Mouse (Mus musculus) G1E-ER4 (cell line): ENCODE results near the gene Ppil1. TPM values are rescaled to one million over a fixed set of nuclear protein-coding genes. Genes with fewer than 3 reads are reported as not detected.

Experiments used
- GATA1 ChIP-seq: IDR thresholded peaks from one replicate; pipeline ENCODE4 v1.8.0; 2012; ENCODE audit warnings: low read length, inconsistent platforms
- polyA plus RNA-seq: library from polyadenylated mRNA; stranded (reverse); fragments of >175 nt; gene quantifications from 2 replicates; pipeline ENCODE4 v1.2.3, GENCODE M21; 2012

The Ppil1 gene
- polyA plus RNA-seq, 1 experiment, result 70.6 TPM

DNA sequence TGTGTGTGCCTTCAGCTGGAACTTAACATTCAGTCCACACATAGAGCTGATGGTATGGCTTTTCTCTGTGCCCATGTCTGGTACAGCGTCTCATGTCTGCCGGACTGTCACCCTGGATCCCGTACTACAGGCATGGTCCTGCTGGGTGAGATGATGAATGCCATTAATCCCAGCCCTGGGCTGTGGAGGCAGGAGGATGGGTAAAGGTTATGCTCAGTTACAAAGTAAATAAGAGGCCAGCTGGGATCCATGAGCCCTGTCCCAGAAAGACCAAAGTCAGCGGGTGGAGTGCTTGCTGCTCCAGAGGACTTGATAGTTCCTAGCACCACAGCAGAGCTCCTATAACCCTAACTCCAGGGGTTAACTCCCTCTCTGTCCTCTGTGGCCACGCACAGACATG lies 31.8 kb upstream of the Ppil1 start:
- TF ChIP-seq GATA1, result no peak

DNA sequence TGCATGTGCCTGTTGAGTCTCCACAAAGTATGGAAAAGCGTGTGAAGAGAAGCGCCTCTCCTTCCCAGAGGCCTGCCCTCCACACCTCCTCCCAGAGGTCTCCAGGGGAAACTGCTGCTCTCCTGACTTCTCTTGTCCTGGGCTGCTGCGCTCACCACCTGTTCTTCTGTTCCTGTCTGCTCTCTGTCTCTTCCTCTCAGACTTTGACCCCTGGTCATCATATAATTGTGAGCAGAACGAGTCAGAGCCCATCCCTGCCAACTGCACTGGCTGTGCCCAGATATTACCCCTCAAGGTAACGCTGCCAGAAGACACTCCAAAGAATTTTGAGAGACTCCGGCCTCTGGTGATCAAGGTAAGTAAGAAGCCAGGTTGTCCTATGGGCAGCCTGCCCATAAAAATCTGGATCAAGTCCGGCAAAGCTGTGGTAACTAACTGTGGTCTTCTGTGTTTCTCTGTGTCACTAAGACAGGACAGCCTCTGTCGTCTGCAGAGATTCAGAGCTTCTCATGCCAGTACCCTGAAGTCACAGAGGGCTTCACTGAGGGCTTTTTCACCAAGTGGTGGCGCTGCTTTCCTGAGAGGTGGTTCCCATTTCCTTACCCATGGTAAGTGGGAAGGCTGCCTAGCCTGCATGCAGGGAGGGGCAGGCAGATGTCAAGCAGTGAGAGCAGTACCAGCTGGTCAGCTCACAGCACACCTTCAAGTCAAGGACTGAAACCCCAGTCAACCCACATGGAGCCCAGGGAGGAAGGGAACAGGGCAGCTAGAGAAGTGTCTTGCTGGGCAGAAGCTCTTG lies 30.0 kb upstream of the Ppil1 start:
- TF ChIP-seq GATA1, result no peak

DNA sequence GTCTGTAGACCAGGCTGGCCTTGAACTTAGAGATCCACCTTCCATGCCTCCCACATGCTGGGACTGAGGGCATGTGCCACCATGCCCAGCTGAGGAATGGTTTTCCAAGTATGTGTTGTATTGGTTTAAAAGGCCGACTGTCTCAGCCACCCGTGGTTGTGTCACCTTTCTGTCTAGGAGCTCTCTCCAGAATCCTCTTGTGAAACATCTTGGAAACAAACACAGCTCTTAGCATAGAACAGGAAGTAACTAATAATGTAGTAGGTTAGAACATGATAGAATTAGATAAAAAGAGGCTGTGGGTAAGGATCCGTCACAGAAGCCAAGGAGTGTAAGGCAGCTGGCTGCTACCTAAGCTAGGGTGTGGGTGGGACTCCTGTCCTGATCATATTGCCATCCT lies 29.0 kb upstream of the Ppil1 start:
- no peak for TF ChIP-seq GATA1

DNA sequence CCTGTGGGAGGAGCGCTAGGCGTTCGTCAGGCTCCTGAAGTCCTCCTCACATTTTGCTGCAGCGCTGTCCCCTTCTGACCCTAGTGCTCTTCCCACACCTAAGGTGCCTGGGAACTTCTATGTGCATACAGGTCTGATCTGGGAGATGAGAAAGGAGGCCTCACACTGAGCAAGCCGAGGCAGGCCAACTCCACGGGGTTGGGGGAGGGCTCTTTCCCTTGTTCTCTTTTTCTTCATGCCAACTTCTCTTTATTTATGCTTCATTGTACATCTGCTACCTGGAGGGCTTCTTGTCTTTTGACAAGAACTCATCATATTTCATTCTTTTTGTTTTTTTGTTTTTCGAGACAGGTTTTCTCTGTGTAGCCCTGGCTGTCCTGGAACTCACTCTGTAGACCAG lies 27.8 kb upstream of the Ppil1 start:
- TF ChIP-seq GATA1, result no peak

DNA sequence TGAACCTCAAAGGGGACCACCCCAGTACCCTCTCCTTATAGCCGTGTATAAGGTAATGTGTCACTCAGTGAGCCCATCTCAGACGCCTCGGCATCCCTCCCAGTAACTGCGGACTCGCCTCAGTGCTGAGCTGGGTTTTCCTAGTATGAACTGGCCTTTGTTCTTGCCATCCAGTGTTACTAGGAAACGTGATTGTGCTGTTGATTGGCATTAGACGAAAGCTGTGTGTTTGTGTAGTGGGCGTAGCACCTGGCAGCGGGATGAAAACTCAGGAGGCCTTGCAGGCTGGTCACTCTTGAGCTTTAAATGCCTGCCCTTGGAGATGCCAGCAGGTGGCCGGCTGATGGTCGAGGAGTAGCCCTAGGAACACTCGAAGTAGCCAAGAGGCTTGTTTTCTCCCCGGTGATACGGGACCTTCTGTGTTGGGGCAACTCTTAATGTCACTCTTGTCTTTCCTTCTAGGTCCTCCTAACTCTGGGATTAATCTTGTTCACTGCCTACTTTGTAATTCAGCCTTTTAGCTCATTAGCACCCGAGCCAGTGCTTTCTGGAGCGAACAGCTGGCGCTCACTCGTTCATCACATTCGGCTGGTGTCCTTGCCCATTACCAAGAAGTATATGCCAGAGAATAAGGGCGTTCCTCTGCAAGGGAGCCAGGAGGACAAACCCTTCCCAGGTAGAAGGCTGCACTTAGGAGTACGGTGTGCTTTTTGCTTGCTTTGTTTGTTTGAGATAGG lies 18.4 kb upstream of the Ppil1 start:
- no peak for TF ChIP-seq GATA1

DNA sequence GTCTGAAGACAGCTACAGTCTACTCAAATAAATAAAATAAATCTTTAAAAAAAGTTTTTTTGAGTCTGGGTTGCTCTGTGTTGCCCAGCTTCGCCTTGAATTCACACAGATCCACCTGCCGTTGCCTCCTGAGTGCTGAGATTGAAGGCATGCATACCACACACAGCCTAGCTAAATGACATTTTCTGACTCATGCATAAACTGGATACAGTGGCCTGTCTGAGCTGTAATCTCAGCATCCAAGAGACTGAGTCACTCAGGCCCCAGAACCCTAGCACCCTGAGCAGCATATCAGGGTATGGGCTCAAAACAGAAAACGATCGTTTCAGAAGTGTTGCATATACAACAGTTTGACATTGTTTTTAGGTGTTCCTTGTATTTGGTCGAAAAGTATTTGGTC lies 17.6 kb upstream of the Ppil1 start:
- TF ChIP-seq GATA1, result no peak

DNA sequence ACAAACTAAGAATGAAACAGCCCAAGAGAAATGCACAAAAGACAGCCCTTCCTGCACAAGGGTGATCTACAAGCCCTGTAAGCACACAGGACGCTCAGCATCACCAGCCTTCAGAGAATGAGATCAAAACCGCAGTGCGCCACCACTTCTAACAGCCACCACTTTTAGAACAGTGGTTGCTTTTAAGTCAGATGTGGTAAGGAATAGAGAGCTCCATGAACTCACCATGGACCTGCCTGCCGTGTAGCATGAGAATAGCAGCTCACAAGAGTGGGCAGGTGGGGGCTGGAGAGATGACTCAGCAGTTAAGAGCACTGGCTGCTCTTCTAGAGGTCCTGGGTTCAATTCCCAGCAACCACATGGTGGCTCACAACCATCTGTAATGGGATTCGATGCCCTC lies 16.4 kb upstream of the Ppil1 start:
- no peak for TF ChIP-seq GATA1

DNA sequence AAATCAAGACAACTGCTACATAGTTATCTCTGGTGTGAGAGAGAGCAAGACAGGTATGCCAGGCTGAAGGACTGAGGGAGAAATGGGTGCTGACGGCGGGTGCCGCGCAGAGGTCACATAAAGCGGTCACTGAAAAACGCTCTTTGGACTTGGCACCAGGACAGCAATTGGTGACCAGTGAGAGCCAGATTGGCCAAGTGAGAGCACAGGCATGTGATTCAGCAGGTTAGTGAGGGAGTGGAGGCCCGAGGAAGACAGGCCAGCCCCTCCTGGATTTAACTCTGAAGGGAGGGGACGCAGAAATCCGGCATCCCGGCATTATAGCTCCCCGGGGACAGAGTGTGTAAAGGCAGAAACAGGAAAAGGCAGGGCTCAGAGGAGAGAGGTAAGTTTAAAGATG lies 9.9 kb upstream of the Ppil1 start:
- no peak for TF ChIP-seq GATA1

DNA sequence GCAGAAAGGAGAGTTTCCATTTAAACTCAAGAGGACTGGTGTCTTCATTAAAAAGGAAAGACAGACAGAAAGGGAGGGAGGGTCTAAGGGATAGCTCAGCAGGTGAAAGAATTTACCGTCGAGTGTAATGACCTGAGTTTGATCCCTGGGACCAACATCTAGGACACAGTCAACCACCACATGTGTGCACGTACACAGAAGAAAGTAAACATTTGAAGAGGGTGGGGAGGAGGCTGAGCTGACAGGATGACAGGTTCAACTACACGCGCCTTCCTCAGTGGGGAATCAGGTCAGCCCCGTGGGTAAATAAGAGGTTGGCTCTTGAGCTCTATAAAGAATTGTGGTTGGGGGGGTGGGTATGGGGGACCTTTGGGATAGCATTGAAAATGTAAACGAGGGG lies 9.2 kb upstream of the Ppil1 start:
- no peak for TF ChIP-seq GATA1

DNA sequence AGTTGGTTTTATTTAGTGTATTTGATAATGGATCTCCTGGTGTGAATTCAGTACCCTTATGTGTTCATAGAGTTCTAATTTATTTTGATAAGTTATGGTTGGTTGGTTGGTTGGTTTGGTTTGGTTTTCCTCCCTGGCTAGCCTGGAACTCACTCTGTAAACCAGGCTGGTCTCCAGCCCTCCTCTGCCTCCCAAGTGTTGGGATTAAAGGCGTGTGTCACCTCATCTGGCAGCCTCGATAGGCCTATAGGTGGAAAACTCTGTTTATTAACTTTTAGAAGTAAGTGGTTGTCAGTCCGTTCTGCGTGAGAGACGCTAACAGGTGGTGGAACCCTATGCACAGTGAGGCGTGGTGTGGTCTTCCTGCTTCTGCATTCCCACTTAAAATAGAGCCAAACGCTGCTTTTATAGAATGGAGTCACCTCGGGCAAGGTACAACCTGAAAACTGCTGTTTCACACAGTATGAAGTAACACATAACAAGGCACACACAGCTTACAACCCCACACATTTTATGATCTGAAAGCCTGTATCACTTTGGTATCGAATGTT lies 6.2 kb upstream of the Ppil1 start:
- TF ChIP-seq GATA1, result no peak

DNA sequence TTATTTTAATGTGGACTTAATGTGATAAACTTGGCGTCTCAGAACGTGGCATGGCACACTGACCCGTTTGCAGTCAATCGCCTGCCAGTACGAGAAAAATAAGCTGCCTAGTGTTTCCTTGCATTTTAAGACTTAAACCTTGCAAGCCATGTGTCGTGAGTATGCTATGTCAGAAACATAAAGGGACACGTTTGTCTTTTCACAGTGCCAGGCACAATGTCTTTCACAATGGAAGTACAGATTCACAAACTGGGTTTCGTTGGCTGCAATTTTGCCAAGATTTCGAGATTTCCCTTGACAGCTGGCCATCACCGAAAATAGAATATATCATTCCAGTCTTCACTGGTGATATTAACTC lies 5.3 kb upstream of the Ppil1 start:
- no peak for TF ChIP-seq GATA1

DNA sequence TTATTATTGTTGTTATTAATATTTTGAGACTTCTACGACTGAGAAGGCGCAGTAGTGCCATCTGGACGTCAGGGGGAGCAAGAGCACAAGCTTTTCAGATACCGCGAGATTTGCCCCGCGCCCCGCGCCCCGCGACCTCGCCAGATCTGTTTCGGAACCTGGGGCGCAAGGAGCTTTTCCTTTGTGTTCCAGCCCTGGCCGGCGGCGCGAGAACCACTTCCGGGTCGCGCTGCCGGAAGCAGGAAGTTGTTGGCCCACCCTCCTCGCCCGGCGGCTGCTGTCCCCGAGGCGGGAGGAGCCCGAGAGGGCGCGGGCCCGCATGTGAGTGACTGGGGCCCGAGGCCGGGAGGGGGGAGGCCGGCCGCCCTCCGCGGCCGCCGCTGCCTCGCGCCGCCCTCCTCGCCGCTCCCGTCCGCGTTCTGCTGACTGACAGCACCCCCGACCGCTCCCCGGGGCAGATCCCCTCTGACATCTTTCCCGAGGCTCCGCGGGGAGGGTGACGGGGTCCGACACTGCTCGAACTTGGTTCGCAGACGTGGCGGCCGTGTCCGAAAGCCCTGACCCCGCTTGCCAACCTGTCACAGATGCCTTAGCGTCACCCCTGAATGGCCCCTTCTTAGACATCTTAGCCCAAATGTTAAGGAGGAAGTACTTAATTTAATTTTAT lies 4.8 kb upstream of the Ppil1 start, which contains the start of gene BC004004:
Gene BC004004 (plus strand): TSS at position 107 of the 667 bp plus-strand sequence.
- no peak for TF ChIP-seq GATA1

DNA sequence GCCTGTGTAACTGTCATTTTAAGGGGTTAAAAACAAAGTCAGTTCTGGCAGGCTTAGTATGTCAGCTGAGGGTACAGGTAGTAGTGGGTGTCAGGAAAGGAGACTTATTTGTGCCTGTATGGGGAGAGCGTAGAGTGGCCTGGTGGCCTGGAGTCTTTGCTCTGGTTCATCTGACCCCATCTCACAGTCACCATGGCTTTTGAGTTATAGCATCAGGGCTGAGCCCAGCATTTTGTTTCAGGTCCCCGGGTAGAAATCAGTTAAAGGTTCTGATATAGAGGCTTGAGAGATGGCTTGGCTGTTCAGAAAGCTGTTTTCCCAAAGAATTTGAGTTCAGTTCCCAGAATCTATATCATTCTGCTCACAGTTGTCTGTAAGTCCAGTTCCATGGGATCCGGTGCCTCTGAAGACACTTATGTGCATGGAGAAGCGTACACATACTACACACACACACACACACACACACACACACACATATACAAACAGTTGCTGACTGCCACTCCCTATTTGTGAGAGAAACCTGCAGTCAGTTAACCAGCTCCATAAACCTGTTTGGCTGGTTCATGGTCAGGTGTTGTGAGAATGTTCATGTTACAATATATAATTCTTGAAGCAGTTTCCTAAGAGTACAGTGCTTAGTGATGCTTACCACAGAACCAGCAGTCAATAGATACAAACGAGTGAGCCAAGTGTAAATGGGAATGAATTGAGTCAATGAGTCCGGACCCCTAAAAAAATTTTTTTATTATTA lies 4.1 kb upstream of the Ppil1 start:
- TF ChIP-seq GATA1, result no peak

DNA sequence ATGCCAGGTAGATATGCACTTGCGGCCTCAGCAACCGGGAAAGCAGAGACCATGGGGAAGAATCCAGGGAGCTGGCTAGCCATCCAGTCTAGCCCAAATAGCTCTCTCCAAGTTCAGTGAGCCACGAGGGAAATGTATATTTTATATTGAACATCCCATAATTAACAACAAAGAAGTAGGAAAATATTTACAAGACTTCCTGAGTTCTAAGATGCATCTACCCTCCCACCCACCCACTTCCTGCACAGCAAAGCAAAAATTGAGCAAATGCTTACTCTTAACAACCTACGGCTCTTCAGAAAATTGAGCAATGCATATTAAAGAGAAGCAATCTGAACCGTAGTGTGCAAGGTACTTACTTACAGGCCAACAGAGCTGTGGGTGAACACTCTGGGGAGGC lies 774 bp upstream of the Ppil1 start:
- no peak for TF ChIP-seq GATA1

DNA sequence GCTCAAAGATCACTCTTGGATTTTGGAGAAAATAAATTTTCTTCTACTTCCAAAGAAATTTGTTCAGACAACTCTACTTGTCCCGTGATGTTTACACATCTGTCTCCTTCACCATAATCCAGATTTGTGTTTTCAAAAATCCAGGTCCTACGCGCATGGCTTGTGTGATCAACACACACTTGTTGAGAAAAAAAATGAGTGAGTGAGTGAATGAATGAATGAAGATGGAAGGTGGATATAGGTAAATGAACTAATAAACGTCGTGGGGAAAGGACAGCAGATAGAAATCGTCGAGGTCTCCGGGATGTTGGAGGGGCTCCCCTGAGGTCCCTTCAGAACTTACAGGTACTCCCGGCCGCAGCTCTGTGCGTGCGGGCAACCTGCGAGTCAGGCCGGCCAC lies 569 bp downstream of the Ppil1 start:
- TF ChIP-seq GATA1, result no peak

DNA sequence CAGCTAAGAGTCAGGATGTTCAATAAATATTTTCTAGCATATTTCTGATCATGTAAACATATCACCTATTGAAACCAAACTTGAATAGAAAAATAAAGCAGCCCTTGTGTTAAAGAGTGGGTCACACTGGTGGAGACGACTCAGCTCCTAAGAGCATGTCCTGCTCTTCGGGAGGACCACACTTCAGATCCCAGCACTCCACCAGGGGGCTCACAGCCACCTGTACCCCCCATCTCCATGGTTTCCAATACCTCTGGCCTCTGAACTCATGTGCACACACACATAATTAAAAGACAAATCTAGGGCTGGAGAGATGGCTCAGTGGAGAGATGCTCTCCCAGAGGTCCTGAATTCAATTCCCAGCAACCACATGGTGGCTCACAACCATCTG lies 1.7 kb downstream of the Ppil1 start:
- no peak for TF ChIP-seq GATA1
